Mouse (Mus musculus) neural tube, embryonic 11.5 days (tissue): Measurements from ENCODE around the gene Hps1. TPM values are rescaled to one million over a fixed set of nuclear protein-coding genes. Genes with fewer than 3 reads are reported as not detected.

Experiments used
- ATAC-seq: fragments of 200-750 bp; cut with Nextera tagmentation; 2 replicates; pipeline ENCODE4 v1.8.0; 2017; ENCODE audit warnings: moderate number of reproducible peaks, mild to moderate bottlenecking, moderate TSS enrichment, moderate library complexity; ENCODE audit not compliant: insufficient read depth, low FRiP score, low TSS enrichment
- DNase-seq: peaks from one replicate; pipeline ENCODE4 v3.0.0-alpha.2; 2015; ENCODE audit warnings: low spot score
- H3K27ac ChIP-seq: fragments of 300-500 bp; sonication (generic); 2 replicates; pipeline ENCODE4 v1.5.1; 2014; ENCODE audit warnings: low read depth, mild to moderate bottlenecking, low read length
- H3K27me3 ChIP-seq: fragments of 300-500 bp; sonication (generic); 2 replicates; pipeline ENCODE4 v1.6.1; 2014; ENCODE audit warnings: mild to moderate bottlenecking, low read length, mixed read lengths; ENCODE audit not compliant: control insufficient read depth, insufficient read depth
- H3K36me3 ChIP-seq: fragments of 300-500 bp; sonication (generic); 2 replicates; pipeline ENCODE4 v1.6.1; 2014; ENCODE audit warnings: mild to moderate bottlenecking, low read length, moderate library complexity, mixed read lengths; ENCODE audit not compliant: control insufficient read depth, insufficient read depth
- H3K4me1 ChIP-seq: fragments of 300-500 bp; sonication (generic); 2 replicates; pipeline ENCODE4 v1.6.1; 2014; ENCODE audit warnings: low read length, mixed read lengths; ENCODE audit not compliant: control insufficient read depth, insufficient read depth
- H3K4me2 ChIP-seq: fragments of 300-500 bp; sonication (generic); 2 replicates; pipeline ENCODE4 v1.6.1; 2014; ENCODE audit warnings: low read depth, mild to moderate bottlenecking, moderate library complexity
- H3K4me3 ChIP-seq: fragments of 300-500 bp; sonication (generic); 2 replicates; pipeline ENCODE4 v1.5.1; 2014; ENCODE audit warnings: low read depth, low read length
- H3K9ac ChIP-seq: fragments of 300-500 bp; sonication (generic); 2 replicates; pipeline ENCODE4 v1.6.1; 2014; ENCODE audit warnings: mild to moderate bottlenecking, low read length
- H3K9me3 ChIP-seq: fragments of 300-500 bp; sonication (generic); 2 replicates; pipeline ENCODE4 v1.6.1; 2016; ENCODE audit warnings: low read length; ENCODE audit not compliant: control insufficient read depth
- WGBS: fragments of 180-500 bp; shearing (Covaris S2); extraction: QIAGEN DNeasy Blood & Tissue Kit; methylation state at CpG from one replicate; pipeline ENCODE4 v1.1.7; 2014; 5-methylcytosine and 5-hydroxymethylcytosine counted together
- polyA plus RNA-seq: library from polyadenylated mRNA; unstranded; fragments of >200 nt; fragmentation: Nextera tagmentation; extraction: Ambion mirVana; gene quantifications from 2 replicates; pipeline ENCODE4 v1.2.1, GENCODE M21; 2014

Hps1 gene
- polyA plus RNA-seq, 1 experiment from 2014 or later: 14.2 TPM

GRCm38 (mm10) chr19:42770141-42770872, 9.5 kb downstream of the Hps1 start:
- no peaks in the 10 kb centered on the region for H3K4me1 ChIP-seq
- H3K9ac ChIP-seq: no peak overlapping the region
- no peaks in the 10 kb centered on the region for H3K9me3 ChIP-seq
- H3K27ac ChIP-seq: no peak overlapping the region
- 0 out of 2 replicates have a peak, but pooled peaks cover 2% of the 10 kb centered on the region for H3K36me3 ChIP-seq
- ATAC-seq (no peak), DNase-seq (no peak)
- no peaks in the 10 kb centered on the region for H3K27me3 ChIP-seq
- no peak overlapping the region for H3K4me2 ChIP-seq
- WGBS: 83% methylated on average over 23 of the region's 23 CpGs
- H3K4me3 ChIP-seq: no peak overlapping the region

- 0 out of 2 replicates have a peak, but pooled peaks cover 2% of the 10 kb centered on the region for H3K36me3 ChIP-seq
- DNase-seq (no peak), ATAC-seq (no peak)
- no peaks in the 10 kb centered on the region for H3K27me3 ChIP-seq
- H3K4me1 ChIP-seq: no peaks in the 10 kb centered on the region
- 92% methylated on average over 10 of the region's 10 CpGs for WGBS
- H3K4me3 ChIP-seq: no peak overlapping the region
- no peak overlapping the region for H3K4me2 ChIP-seq
- H3K9ac ChIP-seq: no peak overlapping the region
- H3K9me3 ChIP-seq: no peaks in the 10 kb centered on the region
- H3K27ac ChIP-seq: no peak overlapping the region
Measured at GRCm38 (mm10) chr19:42769648-42770047, 10.1 kb downstream of the Hps1 start.

- 40% methylated on average over 8 of the region's 8 CpGs for WGBS
- Histone ChIP-seq H3K4me3 (no peak overlapping the region), H3K27ac (no peak overlapping the region), H3K9ac (no peak overlapping the region), H3K27me3 (no peaks in the 10 kb centered on the region), H3K4me2 (no peak overlapping the region), H3K9me3 (no peaks in the 10 kb centered on the region), H3K36me3 (0 out of 2 replicates have a peak, but pooled peaks cover 2% of the 10 kb centered on the region), H3K4me1 (no peaks in the 10 kb centered on the region)
- no peak for ATAC-seq
- peak; percentile 15 for DNase-seq
Measured at GRCm38 (mm10) chr19:42767361-42767760, 12.4 kb downstream of the Hps1 start.

GRCm38 (mm10) chr19:42764398-42764797, 15.4 kb downstream of the Hps1 start:
- H3K27me3 ChIP-seq: no peaks in the 10 kb centered on the region
- 76% methylated on average over 10 of the region's 10 CpGs for WGBS
- H3K4me1 ChIP-seq: no peaks in the 10 kb centered on the region
- no peak overlapping the region for H3K27ac ChIP-seq
- no peak overlapping the region for H3K9ac ChIP-seq
- ATAC-seq: no peak
- no peak overlapping the region for H3K4me3 ChIP-seq
- no peak overlapping the region for H3K4me2 ChIP-seq
- no peaks in the 10 kb centered on the region for H3K9me3 ChIP-seq
- DNase-seq: peak; percentile 9
- no peaks in the 10 kb centered on the region for H3K36me3 ChIP-seq

- Histone ChIP-seq H3K9ac (no peak overlapping the region), H3K27ac (no peak overlapping the region), H3K36me3 (no peaks in the 10 kb centered on the region), H3K27me3 (no peaks in the 10 kb centered on the region), H3K4me2 (no peak overlapping the region), H3K9me3 (no peaks in the 10 kb centered on the region), H3K4me3 (no peak overlapping the region), H3K4me1 (peaks cover 13% of the 10 kb centered on the region)
- DNase-seq: no peak
- no peak for ATAC-seq
- WGBS: 91% methylated on average over 6 of the region's 6 CpGs
Measured at GRCm38 (mm10) chr19:42756671-42757070, 23.1 kb downstream of the Hps1 start.

GRCm38 (mm10) chr19:42755148-42755870, 24.5 kb downstream of the Hps1 start:
- WGBS: 78% methylated on average over 15 of the region's 15 CpGs

GRCm38 (mm10) chr19:42753141-42753917, 26.4 kb downstream of the Hps1 start:
- H3K4me1 ChIP-seq: peaks cover 13% of the 10 kb centered on the region
- H3K27ac ChIP-seq: no peak overlapping the region
- 43% methylated on average over 11 of the region's 11 CpGs for WGBS
- no peak overlapping the region for H3K4me3 ChIP-seq
- H3K9ac ChIP-seq: no peak overlapping the region
- peak; percentile 11; the same call in 1 of the 2 replicates for ATAC-seq
- peak; percentile 50 for DNase-seq
- H3K36me3 ChIP-seq: no peaks in the 10 kb centered on the region
- no peaks in the 10 kb centered on the region for H3K27me3 ChIP-seq
- peak overlapping the region; percentile 50 for H3K4me2 ChIP-seq
- H3K9me3 ChIP-seq: no peaks in the 10 kb centered on the region

More at GRCm38 (mm10) chr19:42755148-42755870, 24.5 kb downstream of the Hps1 start:
- no peaks in the 10 kb centered on the region for H3K27me3 ChIP-seq
- DNase-seq (no peak), ATAC-seq (no peak)
- H3K4me3 ChIP-seq: no peak overlapping the region
- no peaks in the 10 kb centered on the region for H3K9me3 ChIP-seq
- no peak overlapping the region for H3K4me2 ChIP-seq
- H3K9ac ChIP-seq: no peak overlapping the region
- H3K27ac ChIP-seq: no peak overlapping the region
- no peaks in the 10 kb centered on the region for H3K36me3 ChIP-seq
- H3K4me1 ChIP-seq: peaks cover 13% of the 10 kb centered on the region

- H3K27ac ChIP-seq: 0 out of 2 replicates have a peak within 1 kb of the TSS, but pooled peaks have one; percentile 14
- peak; percentile 80 for DNase-seq
- 7% methylated on average over 22 of the region's 22 CpGs for WGBS
Measured at GRCm38 (mm10) chr19:42752363-42752931, 27.3 kb downstream of the Hps1 start, which contains the start of gene Pyroxd2. TSS of gene Pyroxd2 (minus strand) at chr19:42752775.

More at GRCm38 (mm10) chr19:42752363-42752931, 27.3 kb downstream of the Hps1 start, which contains the start of gene Pyroxd2:
- Histone ChIP-seq H3K9ac (peak within 1 kb of the TSS; percentile 60), H3K4me3 (peak within 1 kb of the TSS; percentile 26), H3K4me1 (peaks cover 13% of the 10 kb centered on the region), H3K4me2 (peak within 1 kb of the TSS; percentile 50), H3K27me3 (no peaks in the 10 kb centered on the region), H3K36me3 (no peaks in the 10 kb centered on the region), H3K9me3 (no peaks in the 10 kb centered on the region)
- peak; percentile 82 for ATAC-seq
